Mouse (Mus musculus): ENCODE results near the gene Sun2.

Gene Sun2

GRCm38 (mm10) chr15:79741921-79742705 is at the start of gene Sun2:
Gene Sun2 (minus strand): TSS chr15:79742536.
- DNase-seq, result peak; percentile 85 to 91

GRCm38 (mm10) chr15:79791502-79791901 is 49.2 kb upstream of the Sun2 start:
- DNase-seq, result peak in 1 of 2 experiments; percentile 44

GRCm38 (mm10) chr15:79790905-79791304 is 48.6 kb upstream of the Sun2 start:
- DNase-seq, result no peak

- DNase-seq, result no peak
These were observed 47.8 kb upstream of the Sun2 start for GRCm38 (mm10) chr15:79790111-79790510.

- no peak for DNase-seq
These were observed 45.5 kb upstream of the Sun2 start for GRCm38 (mm10) chr15:79787815-79788214.

- DNase-seq, result no peak
These were observed 42.7 kb upstream of the Sun2 start for GRCm38 (mm10) chr15:79785056-79785455.

- DNase-seq, result no peak
These were observed 35.4 kb upstream of the Sun2 start, which contains the start of gene Dnal4 for GRCm38 (mm10) chr15:79777749-79778148. Gene Dnal4 (minus strand): TSS chr15:79777849.

- no peak for DNase-seq
These were observed 33.3 kb upstream of the Sun2 start for GRCm38 (mm10) chr15:79775662-79776061.

GRCm38 (mm10) chr15:79774117-79775027 is 32.0 kb upstream of the Sun2 start:
- DNase-seq, result peak; percentile 93 to 94

GRCm38 (mm10) chr15:79770629-79771240 is 28.4 kb upstream of the Sun2 start:
- no peak for DNase-seq

- no peak for DNase-seq
These were observed 26.0 kb upstream of the Sun2 start for GRCm38 (mm10) chr15:79768302-79768701.

- DNase-seq, result no peak
These were observed 25.1 kb upstream of the Sun2 start for GRCm38 (mm10) chr15:79767327-79767961.

GRCm38 (mm10) chr15:79766586-79767071 is 24.3 kb upstream of the Sun2 start:
- no peak for DNase-seq

GRCm38 (mm10) chr15:79766168-79766567 is 23.8 kb upstream of the Sun2 start:
- DNase-seq, result no peak

- DNase-seq, result no peak
These were observed 23.0 kb upstream of the Sun2 start for GRCm38 (mm10) chr15:79765361-79765760.

- DNase-seq, result no peak
These were observed 22.4 kb upstream of the Sun2 start for GRCm38 (mm10) chr15:79764539-79765267.

GRCm38 (mm10) chr15:79763601-79764246 is 21.4 kb upstream of the Sun2 start:
- no peak for DNase-seq

- no peak for DNase-seq
These were observed 20.7 kb upstream of the Sun2 start for GRCm38 (mm10) chr15:79763001-79763400.

GRCm38 (mm10) chr15:79760956-79761355 is 18.6 kb upstream of the Sun2 start:
- DNase-seq, result no peak

- DNase-seq, result no peak
These were observed 14.8 kb upstream of the Sun2 start for GRCm38 (mm10) chr15:79757118-79757517.

- DNase-seq, result no peak
These were observed 13.8 kb upstream of the Sun2 start for GRCm38 (mm10) chr15:79755977-79756625.

Measured in spleen, adult 18-20 months (tissue).